Mouse (Mus musculus) B cell, adult 2 months (primary cell): ENCODE results near the gene Zfp790.

ENCODE experiments used
- DNase-seq, 2 experiments: peaks; one replicate each; pipeline ENCODE4 v3.0.0; 2022

Zfp790 gene

GRCm38 (mm10) chr7:29815910-29816429 lies at the start of gene Zfp790:
TSS of gene Zfp790 (plus strand) at chr7:29816114.
- DNase-seq = peak; percentile 76 to 79

- peak; percentile 72 to 76 for DNase-seq
Measured at GRCm38 (mm10) chr7:29767058-29767686, 48.7 kb upstream of the Zfp790 start.

- DNase-seq = peak; percentile 87 to 88
Measured at GRCm38 (mm10) chr7:29768090-29768900, 47.6 kb upstream of the Zfp790 start, which contains the start of gene Zfp84. TSS of gene Zfp84 (plus strand) at chr7:29768552.

GRCm38 (mm10) chr7:29768980-29769379 lies 46.9 kb upstream of the Zfp790 start:
- DNase-seq = no peak

- no peak for DNase-seq
Measured at GRCm38 (mm10) chr7:29773503-29773902, 42.4 kb upstream of the Zfp790 start.

- DNase-seq = no peak
Measured at GRCm38 (mm10) chr7:29774371-29774770, 41.5 kb upstream of the Zfp790 start.

GRCm38 (mm10) chr7:29776568-29776967 lies 39.3 kb upstream of the Zfp790 start:
- DNase-seq = no peak

- DNase-seq = no peak
Measured at GRCm38 (mm10) chr7:29777372-29777771, 38.5 kb upstream of the Zfp790 start.

GRCm38 (mm10) chr7:29783871-29784551 lies 31.9 kb upstream of the Zfp790 start, which contains the start of gene Zfp30:
TSS of gene Zfp30 (plus strand) at chr7:29783998.
- DNase-seq = peak; percentile 63 to 70

GRCm38 (mm10) chr7:29785023-29785422 lies 30.9 kb upstream of the Zfp790 start:
- DNase-seq = no peak

GRCm38 (mm10) chr7:29785888-29786287 lies 30.0 kb upstream of the Zfp790 start:
- no peak for DNase-seq

- no peak for DNase-seq
Measured at GRCm38 (mm10) chr7:29792906-29793305, 23.0 kb upstream of the Zfp790 start.

GRCm38 (mm10) chr7:29807046-29807445 lies 8.9 kb upstream of the Zfp790 start:
- DNase-seq = no peak

GRCm38 (mm10) chr7:29812244-29812643 lies 3.7 kb upstream of the Zfp790 start:
- no peak for DNase-seq

GRCm38 (mm10) chr7:29814381-29814780 lies 1.5 kb upstream of the Zfp790 start:
- no peak for DNase-seq

GRCm38 (mm10) chr7:29815061-29815784 lies 691 bp upstream of the Zfp790 start:
- DNase-seq = no peak

GRCm38 (mm10) chr7:29818619-29819254 lies 2.8 kb downstream of the Zfp790 start:
- DNase-seq = peak; percentile 80 to 84

GRCm38 (mm10) chr7:29828001-29828400 lies 12.1 kb downstream of the Zfp790 start:
- DNase-seq = no peak

GRCm38 (mm10) chr7:29829804-29830203 lies 13.9 kb downstream of the Zfp790 start:
- DNase-seq = no peak

GRCm38 (mm10) chr7:29836816-29837215 lies 20.9 kb downstream of the Zfp790 start:
- DNase-seq = no peak

- no peak for DNase-seq
Measured at GRCm38 (mm10) chr7:29839256-29839655, 23.3 kb downstream of the Zfp790 start.

GRCm38 (mm10) chr7:29842105-29842504 lies 26.2 kb downstream of the Zfp790 start:
- DNase-seq = no peak
